Comparison of ENCODE assay signal across 17 mouse cellular contexts in genomic region chr1:59243770-59244169, GRCm38 (mm10). TPM values are rescaled to one million over a fixed set of nuclear protein-coding genes. Genes with fewer than 3 reads are reported as not detected.
"Had no signal": no experiment of that assay in that cellular context is flagged by ENCODE, and none has a peak within 500 bp of the region (broad histone marks: within the 10 kb centered on the region; RNA-seq: fewer than 3 reads in every experiment).

No protein-coding gene starts in this region.

- H3K9me3 ChIP-seq: kidney, embryonic 15.5 days; limb, embryonic 15.5 days; liver, embryonic 13.5 days; midbrain, embryonic 15.5 days; stomach, embryonic 15.5 days had no signal

- H3K36me3 ChIP-seq: kidney, embryonic 15.5 days; limb, embryonic 15.5 days; liver, embryonic 13.5 days; midbrain, embryonic 15.5 days; neural tube, embryonic 12.5 days; stomach, embryonic 15.5 days had no signal

- H3K4me1 ChIP-seq: limb, embryonic 15.5 days; midbrain, embryonic 15.5 days; neural tube, embryonic 12.5 days; stomach, embryonic 15.5 days had no signal

- H3K27ac ChIP-seq: kidney, embryonic 15.5 days; limb, embryonic 15.5 days; liver, embryonic 13.5 days; macrophage; midbrain, embryonic 15.5 days; neural tube, embryonic 12.5 days; stomach, embryonic 15.5 days had no signal

- DNase-seq: kidney, postnatal 36 days; layer of hippocampus, adult 9-11 months; layer of hippocampus, postnatal 36 days; liver, embryonic 13.5 days; lung, adult 18-20 months; lung, postnatal 10 days; thymus, postnatal 36 days had no signal

- H3K4me3 ChIP-seq: kidney, embryonic 15.5 days; limb, embryonic 15.5 days; liver, embryonic 13.5 days; megakaryocyte, embryonic 14.5 days; midbrain, embryonic 15.5 days; neural tube, embryonic 12.5 days; stomach, embryonic 15.5 days had no signal

- H3K4me2 ChIP-seq: kidney, embryonic 15.5 days; limb, embryonic 15.5 days; liver, embryonic 13.5 days; midbrain, embryonic 11.5 days; midbrain, embryonic 15.5 days; neural tube, embryonic 12.5 days; stomach, embryonic 15.5 days had no signal

- H3K9ac ChIP-seq: kidney, embryonic 15.5 days; limb, embryonic 15.5 days; liver, embryonic 13.5 days; midbrain, embryonic 15.5 days; neural tube, embryonic 12.5 days; stomach, embryonic 15.5 days had no signal

- H3K27me3 ChIP-seq: kidney, embryonic 15.5 days; limb, embryonic 15.5 days; liver, embryonic 13.5 days; midbrain, embryonic 15.5 days; neural tube, embryonic 12.5 days; stomach, embryonic 15.5 days had no signal

- ATAC-seq: midbrain, embryonic 15.5 days had no signal

RNA-seq across cellular contexts. Expression of gene Cdk15, which starts 12.9 kb away (rescaled TPM):
- total RNA-seq: monocyte, adult 5-6 weeks; neutrophil, adult 5-6 weeks had no signal
- polyA plus RNA-seq: liver, embryonic 13.5 days had no signal
